ENCODE assay signal across 11 mouse cellular contexts in the genomic region with DNA sequence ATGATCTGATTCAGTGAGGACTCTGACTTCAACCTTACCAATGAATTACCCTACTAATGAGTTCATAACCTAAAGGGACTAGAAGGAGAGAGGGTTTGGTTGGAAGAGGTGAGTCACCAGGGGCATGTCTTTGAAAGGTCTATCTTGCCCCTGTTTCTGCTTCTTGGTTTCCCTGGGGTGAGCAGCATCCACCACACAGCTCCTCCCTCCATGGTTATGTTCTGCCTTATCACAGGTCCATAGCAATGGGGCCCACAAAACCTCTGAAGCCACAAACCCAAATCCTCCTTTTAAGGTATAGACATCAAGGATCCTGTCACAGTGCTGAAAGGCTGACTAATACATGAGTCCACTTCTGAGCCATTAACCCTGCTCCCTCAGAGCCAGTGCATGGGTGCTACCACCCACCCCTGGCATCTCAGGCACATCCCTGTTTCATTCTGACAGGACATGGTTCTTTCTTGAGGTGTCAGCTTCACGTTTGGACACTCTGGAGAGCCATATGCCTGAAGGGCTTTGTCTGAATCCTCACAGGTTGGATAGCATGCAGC.
"Had no signal": no experiment of that assay in that cellular context is flagged by ENCODE, and none has a peak within 500 bp of the region (broad histone marks: within the 10 kb centered on the region; RNA-seq: fewer than 3 reads in every experiment).

No protein-coding gene starts in this region.

- H3K4me2 ChIP-seq: limb, embryonic 13.5 days had no signal

- ATAC-seq: lung, postnatal 0 days had no signal

- H3K4me3 ChIP-seq: limb, embryonic 13.5 days; midbrain, embryonic 10.5 days had no signal

- H3K9ac ChIP-seq: limb, embryonic 13.5 days; liver, embryonic 14.5 days had no signal

- H3K36me3 ChIP-seq: limb, embryonic 13.5 days; midbrain, embryonic 10.5 days had no signal

- DNase-seq: kidney, adult 11 months; left cerebral cortex, postnatal 4 days; lung, adult 18-20 months; lung, postnatal 4 days; midbrain, embryonic 14.5 days; right cerebral cortex, postnatal 25 days had no signal

- H3K9me3 ChIP-seq: midbrain, embryonic 10.5 days had no signal

- H3K27me3 ChIP-seq: limb, embryonic 13.5 days had no signal

- H3K27ac ChIP-seq: liver, embryonic 14.5 days; midbrain, embryonic 10.5 days; stomach, postnatal 0 days had no signal

- H3K4me1 ChIP-seq: midbrain, embryonic 10.5 days had no signal
